Mouse (Mus musculus) cortical plate, adult 2 months (tissue): ENCODE measurements around the gene Clmp.

Experiments used
- CTCF ChIP-seq: fragments of 200-500 bp; IDR thresholded peaks from 2 replicates; pipeline ENCODE4 v1.5.1; 2011; ENCODE audit warnings: mild to moderate bottlenecking, control low read depth, low read length; ENCODE audit not compliant: insufficient read depth; ENCODE audit errors: extremely low read depth
- POLR2A ChIP-seq: fragments of 200-500 bp; IDR thresholded peaks from 2 replicates; pipeline ENCODE4 v1.6.1; 2011; ENCODE audit warnings: mild to moderate bottlenecking, low read length, control low read depth; ENCODE audit not compliant: insufficient read depth; ENCODE audit errors: extremely low read depth

DNA sequence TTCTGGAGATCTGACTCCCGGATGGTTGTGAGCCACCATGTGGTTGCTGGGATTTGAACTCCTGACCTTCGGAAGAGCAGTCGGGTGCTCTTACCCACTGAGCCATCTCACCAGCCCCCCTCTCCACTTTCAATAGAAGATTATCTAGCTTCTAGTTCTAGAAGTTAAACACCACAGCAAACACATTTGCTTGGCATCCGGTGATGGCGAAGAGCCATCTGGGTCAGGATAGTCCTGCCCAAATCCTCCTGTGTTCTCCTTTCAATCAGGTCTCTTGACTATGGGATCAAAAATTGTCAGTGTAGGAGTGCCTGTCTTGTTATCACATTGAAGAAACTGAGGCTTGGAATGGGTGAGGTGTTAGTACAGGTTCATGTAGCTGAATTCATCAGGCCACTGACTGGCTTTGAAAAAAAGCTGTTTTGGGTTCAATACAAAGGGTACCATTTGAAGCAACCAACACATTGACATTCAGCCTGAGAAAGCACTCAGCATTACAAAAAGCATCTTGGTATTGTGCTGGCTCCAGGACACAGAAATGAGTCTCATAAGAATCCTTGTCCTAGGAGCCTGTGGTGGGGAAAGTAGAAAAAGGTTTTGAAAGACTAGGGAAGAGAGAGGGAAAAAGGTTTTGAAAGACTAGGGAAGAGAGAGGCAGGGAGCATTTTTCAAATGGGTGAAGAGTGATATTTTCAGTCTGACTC is 131.7 kb downstream of the Clmp start:
- TF ChIP-seq POLR2A (no peak), CTCF (no peak)
